Mouse (Mus musculus) B cell, adult (primary cell): ENCODE data around the gene Dcaf4. TPM values are rescaled to one million over a fixed set of nuclear protein-coding genes. Genes with fewer than 3 reads are reported as not detected.

Experiments
- total RNA-seq: library from RNA; stranded (reverse); gene quantifications from 4 replicates; pipeline ENCODE4 v1.2.4, GENCODE M21; 2023; ENCODE audit not compliant: inconsistent age

Dcaf4 gene
- total RNA-seq = 22.5 to 27.7 TPM (median 25.6 TPM) in 4 replicates

GRCm38 (mm10) chr12:83520311-83520890 is at the start of gene Dcaf4:
Gene Dcaf4 (plus strand): TSS chr12:83520466.

DNA sequence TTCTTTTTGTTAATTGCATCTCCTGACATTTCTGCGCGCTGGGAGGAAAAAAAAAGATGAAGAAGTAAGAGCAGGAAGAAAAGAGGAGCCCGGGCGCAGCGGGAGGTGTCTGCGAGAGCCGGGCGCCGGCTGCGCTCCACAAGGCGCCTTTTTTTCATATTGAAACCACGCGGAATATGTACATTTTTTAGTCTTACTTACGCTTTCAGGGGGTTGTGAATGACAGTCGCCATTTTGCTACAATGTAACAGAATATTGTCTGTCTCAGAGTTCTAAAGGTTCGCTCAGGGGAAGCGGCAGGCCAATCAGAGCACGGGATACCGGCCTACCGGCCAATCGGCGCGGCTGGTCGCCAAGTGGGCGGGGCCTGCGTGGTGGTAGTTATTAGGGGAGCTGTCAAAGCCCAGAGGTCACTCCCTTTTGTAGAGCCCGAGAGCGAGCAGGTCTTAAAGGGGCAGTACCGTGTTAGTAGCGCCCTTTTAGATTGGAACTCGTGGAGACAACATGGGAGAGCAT is 32.7 kb upstream of the Dcaf4 start, which contains the start of gene Dpf3:
Gene Dpf3, minus strand, starts transcription at position 241 of the 516 bp plus-strand sequence.

Other genes starting within 250 kb of the Dcaf4 start
- gene Dpf3, start 32.8 kb upstream of the Dcaf4 start, total RNA-seq = not detected in 4 replicates
- gene Zfyve1, start 76.8 kb downstream of the Dcaf4 start, total RNA-seq = 26.6 to 31.1 TPM (median 28.6 TPM) in 4 replicates
- gene Rbm25, start 110.8 kb downstream of the Dcaf4 start, total RNA-seq = 265 to 319 TPM (median 299 TPM) in 4 replicates
- gene Psen1, start 167.7 kb downstream of the Dcaf4 start, total RNA-seq = 68.0 to 79.4 TPM (median 77.7 TPM) in 4 replicates
- 1.1 to 1.9 TPM (median 1.4 TPM) in 4 replicates for gene Papln, start 243.2 kb downstream of the Dcaf4 start, total RNA-seq